10 mouse cellular contexts compared by ENCODE assay signal in genomic region chrX:141212802-141213201, GRCm38 (mm10).
A peak's percentile ranks its signal among the peaks of the same experiment; 100 is the strongest.
DNase-seq lines count a peak whose midpoint lies in the region; ATAC-seq lines count a peak whose summit lies in the region.
"Had no signal": no experiment of that assay in that cellular context is flagged by ENCODE, and none has a peak within 500 bp of the region (broad histone marks: within the 10 kb centered on the region; RNA-seq: fewer than 3 reads in every experiment).

No protein-coding gene starts in this region.

- no peak overlapping the region for H3K9ac ChIP-seq in neural tube, embryonic 14.5 days (replicated peaks; ENCODE audit: low read depth, low read length)

- peak; percentile 92 for ATAC-seq in neural tube, embryonic 14.5 days (ENCODE audit: low read depth)

- no peaks in the 10 kb centered on the region for H3K9me3 ChIP-seq in neural tube, embryonic 14.5 days (ENCODE audit: control insufficient read depth, low read length)
- H3K9me3 ChIP-seq: G1E; megakaryocyte, embryonic 14.5 days had no signal

- no peaks in the 10 kb centered on the region for H3K4me1 ChIP-seq in neural tube, embryonic 14.5 days (ENCODE audit: control insufficient read depth, insufficient read depth, low read length)
- H3K4me1 ChIP-seq: megakaryocyte, embryonic 14.5 days had no signal

- no peaks in the 10 kb centered on the region for H3K27me3 ChIP-seq in neural tube, embryonic 14.5 days (ENCODE audit: control insufficient read depth, insufficient read depth, low read length)

- no peak overlapping the region for H3K4me2 ChIP-seq in neural tube, embryonic 14.5 days (ENCODE audit: low read depth, low read length)

- H3K27ac ChIP-seq in neural tube, embryonic 14.5 days (ENCODE audit: low read depth, low read length): no peak overlapping the region

- H3K4me3 ChIP-seq in neural tube, embryonic 14.5 days (ENCODE audit: low read depth, low read length): no peak overlapping the region
- H3K4me3 ChIP-seq: megakaryocyte, embryonic 14.5 days had no signal

- no peaks in the 10 kb centered on the region for H3K36me3 ChIP-seq in neural tube, embryonic 14.5 days (ENCODE audit: control insufficient read depth, insufficient read depth, low read length)
- H3K36me3 ChIP-seq: G1E had no signal

- 35% methylated on average over 5 of the region's 5 CpGs for WGBS in neural tube, embryonic 14.5 days

- peak; percentile 50 to 52 for DNase-seq in heart, postnatal 10 days
- no peak for DNase-seq in heart, adult 11 months
- DNase-seq in Muller cell, postnatal 12 days (ENCODE audit: inconsistent ontology term): peak; percentile 6
- DNase-seq in embryo, embryonic 10 days (ENCODE audit: low spot score): peak; percentile 43
- peak; percentile 20 to 35 for DNase-seq in heart, postnatal 36 days
- DNase-seq in left cerebral cortex, postnatal 25 days (ENCODE audit: low spot score in 2 of 2): peak; percentile 48 to 50
- DNase-seq in ovary, postnatal 10 days (ENCODE audit: low spot score): no peak

- intact Hi-C loops in heart, postnatal 10 days (cut with DNase I): loop anchor here (2.0 kb wide), 1 partner anchor 884 kb away; no protein-coding TSS in a partner anchor
- intact Hi-C loops in heart, postnatal 36 days (cut with DNase I): loop anchor here (5.0 kb wide), 1 partner anchor 974 kb away; no protein-coding TSS in a partner anchor
- intact Hi-C loops in left cerebral cortex, postnatal 25 days (cut with DNase I): loop anchor here (5.0 to 10.0 kb wide), 2 partner anchors 884 to 972 kb away; no protein-coding TSS in a partner anchor

Comparison
In these comparisons a context has a peak if more than half of its experiments do, and no peak if none do; other contexts are left out.
1. DNase-seq: peak in heart, postnatal 10 days (2 of 2), Muller cell, postnatal 12 days (single experiment), embryo, embryonic 10 days (single experiment), heart, postnatal 36 days (2 of 2) and left cerebral cortex, postnatal 25 days (2 of 2); none in heart, adult 11 months (single experiment) and ovary, postnatal 10 days (single experiment).